Mouse (Mus musculus) bone marrow macrophage, adult 2 months (primary cell): ENCODE measurements around the gene Frmd4b.

Experiments
- CTCF ChIP-seq: IDR thresholded peaks from 2 replicates; pipeline ENCODE4 v1.5.1; 2012; ENCODE audit warnings: low read depth, mild to moderate bottlenecking, low read length, moderate library complexity
- POLR2A ChIP-seq: IDR thresholded peaks from 2 replicates; pipeline ENCODE4 v1.6.1; 2012; ENCODE audit warnings: mild to moderate bottlenecking, low read depth, low read length, borderline replicate concordance

DNA sequence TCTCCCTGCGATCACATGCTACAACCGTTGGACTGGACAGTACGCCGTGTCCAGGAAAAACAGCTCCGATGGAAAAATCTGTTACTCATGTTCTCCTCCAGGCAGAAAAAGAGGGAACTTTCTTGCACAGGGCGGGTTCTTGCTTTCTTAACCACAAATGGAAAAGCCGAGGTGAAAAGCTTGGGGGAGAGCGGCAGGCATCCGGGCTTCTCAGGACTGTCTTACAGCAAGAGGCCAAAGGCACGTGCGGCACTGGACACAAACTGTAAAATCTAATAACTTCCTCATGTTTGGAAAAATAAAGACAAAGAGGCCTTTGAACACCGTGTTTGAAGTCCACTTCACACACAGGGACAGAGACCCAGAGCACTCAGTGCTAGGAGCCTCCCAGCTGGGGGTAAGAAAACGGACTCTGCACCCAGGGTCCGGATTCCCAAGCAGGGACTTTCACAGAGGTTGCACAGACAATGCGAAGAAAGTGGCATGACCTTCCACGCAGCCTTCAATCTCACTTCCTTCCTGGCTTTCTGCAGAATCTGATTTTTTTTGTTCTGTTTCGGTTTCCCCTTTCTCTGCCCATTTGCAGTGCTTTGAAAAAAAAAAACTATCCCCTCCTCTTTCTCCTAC lies 153.3 kb downstream of the Frmd4b start:
- no peak; the same call in 1 of the 2 replicates for TF ChIP-seq CTCF
- TF ChIP-seq POLR2A, result no peak
